Mouse (Mus musculus) spleen, adult 2 months (tissue): ENCODE results near the gene Prr7.

Experiments used
- CTCF ChIP-seq: fragments of 200-500 bp; IDR thresholded peaks from 2 replicates; pipeline ENCODE4 v1.5.1; 2011; ENCODE audit warnings: mild to moderate bottlenecking, inconsistent platforms; ENCODE audit not compliant: insufficient read depth, insufficient read length, insufficient replicate concordance; ENCODE audit errors: extremely low read depth
- POLR2A ChIP-seq: fragments of 200-500 bp; IDR thresholded peaks from 2 replicates; pipeline ENCODE4 v1.6.1; 2011; ENCODE audit warnings: low read depth, low read length, inconsistent platforms

DNA sequence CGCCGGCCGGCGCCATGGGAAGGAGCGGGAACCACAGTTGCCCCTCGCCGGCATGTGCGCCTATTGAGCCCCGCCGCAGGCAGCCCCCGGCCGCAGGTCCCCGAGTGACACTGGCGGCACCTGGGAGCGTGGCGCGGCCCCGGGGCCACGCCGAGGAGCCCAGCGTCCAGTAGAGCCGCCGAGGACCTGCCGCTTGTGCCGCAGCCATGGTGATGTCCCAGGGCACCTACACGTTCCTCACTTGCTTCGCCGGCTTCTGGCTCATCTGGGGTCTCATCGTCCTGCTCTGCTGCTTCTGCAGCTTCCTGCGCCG, 7.7 kb downstream of the Prr7 start:
- TF ChIP-seq CTCF (no peak), POLR2A (no peak)
